ENCODE assay signal across 24 mouse cellular contexts in the genomic region with DNA sequence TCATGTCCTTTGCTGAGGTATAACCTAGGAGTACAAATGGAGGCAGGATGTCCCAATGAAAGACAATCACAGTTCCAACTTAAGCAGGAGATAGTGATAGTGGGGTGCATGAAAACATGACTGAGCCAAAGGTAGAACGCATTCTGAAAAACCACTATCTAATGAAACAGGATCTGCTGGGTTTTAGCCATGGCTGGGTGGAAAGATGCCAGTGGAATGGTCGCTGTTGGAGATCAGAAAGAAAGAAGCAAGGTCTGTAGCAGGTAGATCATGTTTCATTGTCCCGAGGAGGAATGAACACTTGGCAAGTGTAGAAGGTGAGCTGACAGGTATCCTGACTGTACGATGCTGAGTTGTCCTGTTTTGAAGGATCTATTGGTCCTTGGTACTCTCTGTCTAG. TPM values are rescaled to one million over a fixed set of nuclear protein-coding genes. Genes with fewer than 3 reads are reported as not detected.
"Had no signal": no experiment of that assay in that cellular context is flagged by ENCODE, and none has a peak within 500 bp of the region (broad histone marks: within the 10 kb centered on the region; RNA-seq: fewer than 3 reads in every experiment).

No protein-coding gene starts in this region.

- H3K4me2 ChIP-seq: kidney, embryonic 15.5 days; limb, embryonic 12.5 days; limb, embryonic 15.5 days; liver, embryonic 12.5 days; liver, embryonic 15.5 days; lung, embryonic 15.5 days; midbrain, embryonic 13.5 days; stomach, embryonic 15.5 days had no signal

- H3K27me3 ChIP-seq: kidney, embryonic 15.5 days; limb, embryonic 12.5 days; limb, embryonic 15.5 days; liver, embryonic 12.5 days; liver, embryonic 15.5 days; lung, embryonic 15.5 days; megakaryocyte, embryonic 14.5 days; stomach, embryonic 15.5 days had no signal

- H3K4me1 ChIP-seq: limb, embryonic 12.5 days; limb, embryonic 15.5 days; liver, embryonic 12.5 days; liver, embryonic 15.5 days; lung, embryonic 15.5 days; megakaryocyte, embryonic 14.5 days; midbrain, embryonic 10.5 days; stomach, embryonic 15.5 days had no signal

- H3K4me3 ChIP-seq: kidney, embryonic 15.5 days; limb, embryonic 12.5 days; limb, embryonic 15.5 days; liver, embryonic 12.5 days; liver, embryonic 15.5 days; lung, embryonic 15.5 days; megakaryocyte, embryonic 14.5 days; midbrain, embryonic 10.5 days; midbrain, embryonic 13.5 days; myocyte; neural tube, embryonic 13.5 days; stomach, embryonic 15.5 days had no signal

- H3K27ac ChIP-seq: kidney, embryonic 15.5 days; limb, embryonic 12.5 days; limb, embryonic 15.5 days; liver, embryonic 12.5 days; liver, embryonic 15.5 days; lung, embryonic 15.5 days; midbrain, embryonic 10.5 days; midbrain, embryonic 13.5 days; neural tube, embryonic 13.5 days; stomach, embryonic 15.5 days had no signal

- DNase-seq: kidney, postnatal 10 days; kidney, postnatal 36 days; left cerebral cortex, postnatal 4 days; lung, adult 18-20 months; lung, postnatal 10 days; lung, postnatal 36 days; retina, postnatal 1 day; right cerebral cortex, postnatal 25 days; spleen, adult 18-20 months; thymus, postnatal 4 days had no signal

- H3K9me3 ChIP-seq: kidney, embryonic 15.5 days; limb, embryonic 12.5 days; limb, embryonic 15.5 days; liver, embryonic 12.5 days; liver, embryonic 15.5 days; lung, embryonic 15.5 days; midbrain, embryonic 13.5 days; neural tube, embryonic 13.5 days; stomach, embryonic 15.5 days had no signal

- H3K36me3 ChIP-seq: liver, embryonic 12.5 days; liver, embryonic 15.5 days; lung, embryonic 15.5 days; midbrain, embryonic 10.5 days; neural tube, embryonic 13.5 days; stomach, embryonic 15.5 days had no signal

- H3K9ac ChIP-seq: kidney, embryonic 15.5 days; limb, embryonic 12.5 days; limb, embryonic 15.5 days; liver, embryonic 12.5 days; liver, embryonic 15.5 days; lung, embryonic 15.5 days; midbrain, embryonic 13.5 days; neural tube, embryonic 13.5 days; stomach, embryonic 15.5 days had no signal

- ATAC-seq: liver, embryonic 12.5 days; midbrain, embryonic 13.5 days; midbrain, embryonic 16.5 days had no signal

RNA-seq across cellular contexts. Expression of gene Cacna2d1, which starts 7.6 kb away (rescaled TPM):
- total RNA-seq: monocyte, adult 5-6 weeks had no signal
